Mouse (Mus musculus) forebrain, embryonic 16.5 days (tissue): ENCODE data around the gene Ntn5. TPM values are rescaled to one million over a fixed set of nuclear protein-coding genes. Genes with fewer than 3 reads are reported as not detected.

Experiments used
- ATAC-seq: fragments of 200-750 bp; cut with Nextera tagmentation; 2 replicates; pipeline ENCODE4 v1.8.0; 2017; ENCODE audit warnings: mild to moderate bottlenecking, moderate library complexity
- H3K27ac ChIP-seq: fragments of 300-500 bp; sonication (generic); 2 replicates; pipeline ENCODE4 v1.5.1; 2014; ENCODE audit warnings: low read length, control low read depth
- H3K27me3 ChIP-seq: fragments of 300-500 bp; sonication (generic); replicated peaks from 2 replicates; pipeline ENCODE4 v1.6.1; 2014; ENCODE audit warnings: low read length; ENCODE audit not compliant: control insufficient read depth, insufficient read depth
- H3K36me3 ChIP-seq: fragments of 300-500 bp; sonication (generic); 2 replicates; pipeline ENCODE4 v1.6.1; 2014; ENCODE audit not compliant: control insufficient read depth, insufficient read depth
- H3K4me1 ChIP-seq: fragments of 300-500 bp; sonication (generic); replicated peaks from 2 replicates; pipeline ENCODE4 v1.6.1; 2014; ENCODE audit warnings: low read length; ENCODE audit not compliant: control insufficient read depth, insufficient read depth
- H3K4me2 ChIP-seq: fragments of 300-500 bp; sonication (generic); 2 replicates; pipeline ENCODE4 v1.6.1; 2014; ENCODE audit warnings: mild to moderate bottlenecking, low read length, control low read depth
- H3K4me3 ChIP-seq: fragments of 300-500 bp; sonication (generic); replicated peaks from 2 replicates; pipeline ENCODE4 v1.5.1; 2014; ENCODE audit warnings: mild to moderate bottlenecking, low read length, control low read depth
- H3K9ac ChIP-seq: fragments of 300-500 bp; sonication (generic); replicated peaks from 2 replicates; pipeline ENCODE4 v1.6.1; 2014; ENCODE audit warnings: low read depth, low read length, control low read depth
- H3K9me3 ChIP-seq: fragments of 300-500 bp; sonication (generic); 2 replicates; pipeline ENCODE4 v1.6.1; 2016; ENCODE audit warnings: low read length; ENCODE audit not compliant: control insufficient read depth
- WGBS: fragments of 180-500 bp; shearing (Covaris S2); extraction: QIAGEN DNeasy Blood & Tissue Kit; methylation state at CpG from one replicate; pipeline ENCODE4 v1.1.7; 2014; 5-methylcytosine and 5-hydroxymethylcytosine counted together
- polyA plus RNA-seq: library from polyadenylated mRNA; unstranded; fragments of >200 nt; fragmentation: Nextera tagmentation; extraction: Ambion mirVana; gene quantifications from 2 replicates; pipeline ENCODE4 v1.2.1, GENCODE M21; 2015

Gene Ntn5
- polyA plus RNA-seq, 1 experiment from 2014 or later = 0.80 TPM

GRCm38 (mm10) chr7:45719738-45720412 is 36.1 kb downstream of the Ntn5 start:
- 92% methylated on average over 15 of the region's 16 CpGs for WGBS
- H3K4me2 ChIP-seq = no peak overlapping the region

GRCm38 (mm10) chr7:45720413-45721233 is 36.8 kb downstream of the Ntn5 start, which contains the start of gene Fam83e:
Gene Fam83e, plus strand, starts transcription at chr7:45721212.
- Histone ChIP-seq H3K9me3 (no peaks in the 10 kb centered on the region), H3K9ac (no peak within 1 kb of the TSS), H3K4me1 (peaks cover 31% of the 10 kb centered on the region), H3K4me2 (no peak within 1 kb of the TSS), H3K36me3 (peaks cover 27% of the 10 kb centered on the region), H3K27me3 (no peaks in the 10 kb centered on the region), H3K27ac (no peak within 1 kb of the TSS), H3K4me3 (no peak within 1 kb of the TSS)
- no peak for ATAC-seq
- WGBS = 84% methylated on average over 14 of the region's 14 CpGs

More at GRCm38 (mm10) chr7:45719738-45720412, 36.1 kb downstream of the Ntn5 start:
- H3K27me3 ChIP-seq = no peaks in the 10 kb centered on the region
- H3K4me3 ChIP-seq = no peak overlapping the region
- H3K9ac ChIP-seq = no peak overlapping the region
- H3K4me1 ChIP-seq = peaks cover 34% of the 10 kb centered on the region
- H3K27ac ChIP-seq = no peak overlapping the region
- H3K36me3 ChIP-seq = peaks cover 26% of the 10 kb centered on the region
- ATAC-seq = no peak
- no peaks in the 10 kb centered on the region for H3K9me3 ChIP-seq

GRCm38 (mm10) chr7:45721234-45721571 is 37.4 kb downstream of the Ntn5 start:
- no peaks in the 10 kb centered on the region for H3K9me3 ChIP-seq
- no peaks in the 10 kb centered on the region for H3K27me3 ChIP-seq
- no peak overlapping the region for H3K9ac ChIP-seq
- H3K4me1 ChIP-seq = peaks cover 25% of the 10 kb centered on the region
- WGBS = 83% methylated on average over 7 of the region's 7 CpGs
- peaks cover 27% of the 10 kb centered on the region for H3K36me3 ChIP-seq
- H3K27ac ChIP-seq = no peak overlapping the region
- no peak overlapping the region for H3K4me2 ChIP-seq
- H3K4me3 ChIP-seq = no peak overlapping the region
- ATAC-seq = no peak

GRCm38 (mm10) chr7:45721642-45722347 is 38.0 kb downstream of the Ntn5 start:
- Histone ChIP-seq H3K4me3 (no peak overlapping the region), H3K9me3 (no peaks in the 10 kb centered on the region), H3K36me3 (peaks cover 27% of the 10 kb centered on the region), H3K27ac (no peak overlapping the region), H3K27me3 (no peaks in the 10 kb centered on the region), H3K4me1 (peaks cover 20% of the 10 kb centered on the region), H3K9ac (no peak overlapping the region), H3K4me2 (no peak overlapping the region)
- 60% methylated on average over 13 of the region's 13 CpGs for WGBS
- ATAC-seq = no peak

- peaks cover 14% of the 10 kb centered on the region for H3K4me1 ChIP-seq
- peaks cover 27% of the 10 kb centered on the region for H3K36me3 ChIP-seq
- H3K9ac ChIP-seq = no peak overlapping the region
- H3K27ac ChIP-seq = no peak overlapping the region
- H3K4me3 ChIP-seq = no peak overlapping the region
- 80% methylated on average over 13 of the region's 13 CpGs for WGBS
- no peak overlapping the region for H3K4me2 ChIP-seq
- no peaks in the 10 kb centered on the region for H3K27me3 ChIP-seq
- ATAC-seq = no peak
- no peaks in the 10 kb centered on the region for H3K9me3 ChIP-seq
Observed at GRCm38 (mm10) chr7:45722348-45722713, 38.5 kb downstream of the Ntn5 start.

GRCm38 (mm10) chr7:45723301-45723700 is 39.5 kb downstream of the Ntn5 start:
- Histone ChIP-seq H3K9ac (no peak overlapping the region), H3K27ac (no peak overlapping the region), H3K4me1 (peaks cover 14% of the 10 kb centered on the region), H3K4me2 (no peak overlapping the region), H3K27me3 (no peaks in the 10 kb centered on the region), H3K36me3 (peaks cover 27% of the 10 kb centered on the region), H3K4me3 (no peak overlapping the region), H3K9me3 (no peaks in the 10 kb centered on the region)
- no peak for ATAC-seq
- 85% methylated on average over 4 of the region's 4 CpGs for WGBS

- no peak overlapping the region for H3K27ac ChIP-seq
- H3K27me3 ChIP-seq = no peaks in the 10 kb centered on the region
- 90% methylated on average over 14 of the region's 14 CpGs for WGBS
- H3K4me1 ChIP-seq = peaks cover 11% of the 10 kb centered on the region
- H3K9ac ChIP-seq = no peak overlapping the region
- H3K4me3 ChIP-seq = no peak overlapping the region
- peaks cover 27% of the 10 kb centered on the region for H3K36me3 ChIP-seq
- H3K4me2 ChIP-seq = no peak overlapping the region
- H3K9me3 ChIP-seq = no peaks in the 10 kb centered on the region
- ATAC-seq = no peak
Observed at GRCm38 (mm10) chr7:45723781-45724180, 40.0 kb downstream of the Ntn5 start.

GRCm38 (mm10) chr7:45725151-45725550 is 41.3 kb downstream of the Ntn5 start:
- no peaks in the 10 kb centered on the region for H3K4me1 ChIP-seq
- no peaks in the 10 kb centered on the region for H3K27me3 ChIP-seq
- no peaks in the 10 kb centered on the region for H3K9me3 ChIP-seq
- 88% methylated on average over 9 of the region's 9 CpGs for WGBS
- no peak overlapping the region for H3K9ac ChIP-seq
- H3K4me2 ChIP-seq = no peak overlapping the region
- no peak overlapping the region for H3K27ac ChIP-seq
- H3K36me3 ChIP-seq = peaks cover 21% of the 10 kb centered on the region
- no peak overlapping the region for H3K4me3 ChIP-seq
- no peak for ATAC-seq

- Histone ChIP-seq H3K9me3 (no peaks in the 10 kb centered on the region), H3K4me2 (no peak within 1 kb of the TSS), H3K27me3 (no peaks in the 10 kb centered on the region), H3K9ac (no peak within 1 kb of the TSS), H3K4me3 (no peak within 1 kb of the TSS), H3K36me3 (peaks cover 21% of the 10 kb centered on the region), H3K4me1 (no peaks in the 10 kb centered on the region), H3K27ac (no peak within 1 kb of the TSS)
- no peak for ATAC-seq
- 95% methylated on average over 11 of the region's 11 CpGs for WGBS
Observed at GRCm38 (mm10) chr7:45725713-45726112, 41.9 kb downstream of the Ntn5 start, which contains the start of gene Spaca4. Gene Spaca4, minus strand, starts transcription at chr7:45725813.
